Mouse (Mus musculus) thymus, adult 2 months (tissue): ENCODE data around the gene Ostm1. TPM values are rescaled to one million over a fixed set of nuclear protein-coding genes. Genes with fewer than 3 reads are reported as not detected.

Source experiments
- DNase-seq: peaks from one replicate; pipeline ENCODE4 v3.0.0; 2021
- H3K27ac ChIP-seq: fragments of 200-500 bp; 2 replicates; pipeline ENCODE4 v1.5.1; 2012; ENCODE audit warnings: low read length, control low read depth; ENCODE audit not compliant: control insufficient read depth, insufficient read depth
- H3K27me3 ChIP-seq: fragments of 200-500 bp; 2 replicates; pipeline ENCODE4 v1.6.1; 2012; ENCODE audit warnings: mild to moderate bottlenecking, low read length, moderate library complexity, mixed read lengths; ENCODE audit not compliant: control insufficient read depth, insufficient read depth
- H3K36me3 ChIP-seq: fragments of 200-500 bp; 2 replicates; pipeline ENCODE4 v1.6.1; 2012; ENCODE audit warnings: mild to moderate bottlenecking, low read length, moderate library complexity; ENCODE audit not compliant: control insufficient read depth, insufficient read depth
- H3K4me1 ChIP-seq: fragments of 200-500 bp; replicated peaks from 2 replicates; pipeline ENCODE4 v1.6.1; 2012; ENCODE audit warnings: low read length; ENCODE audit not compliant: control insufficient read depth, insufficient read depth
- H3K4me3 ChIP-seq: fragments of 200-500 bp; 2 replicates; pipeline ENCODE4 v1.5.1; 2012; ENCODE audit warnings: mild to moderate bottlenecking, low read length, control low read depth, moderate library complexity; ENCODE audit not compliant: control insufficient read depth, insufficient read depth
- CTCF ChIP-seq: fragments of 200-500 bp; IDR thresholded peaks from 2 replicates; pipeline ENCODE4 v1.5.1; 2012; ENCODE audit warnings: mild to moderate bottlenecking, control low read depth, low read length, moderate library complexity, borderline replicate concordance; ENCODE audit not compliant: control insufficient read depth, poor library complexity, insufficient read depth; ENCODE audit errors: extremely low read depth
- POLR2A ChIP-seq: fragments of 200-500 bp; IDR thresholded peaks from 2 replicates; pipeline ENCODE4 v1.6.1; 2012; ENCODE audit warnings: mild to moderate bottlenecking, low read length, control low read depth, moderate library complexity; ENCODE audit not compliant: control insufficient read depth, poor library complexity, insufficient read depth; ENCODE audit errors: extremely low read depth
- WGBS: fragments of 180-500 bp; shearing (Covaris S2); methylation state at CpG from one replicate; pipeline ENCODE4 v1.1.7; 2018; 5-methylcytosine and 5-hydroxymethylcytosine counted together
- polyA plus RNA-seq: library from polyadenylated mRNA; depleted of rRNA; stranded (reverse); fragments of >200 nt; gene quantifications from 2 replicates; pipeline ENCODE4 v1.2.3, GENCODE M21; 2012; rRNA removed

Ostm1 gene
- 63.0 and 69.4 TPM in 2 replicates for polyA plus RNA-seq

DNA sequence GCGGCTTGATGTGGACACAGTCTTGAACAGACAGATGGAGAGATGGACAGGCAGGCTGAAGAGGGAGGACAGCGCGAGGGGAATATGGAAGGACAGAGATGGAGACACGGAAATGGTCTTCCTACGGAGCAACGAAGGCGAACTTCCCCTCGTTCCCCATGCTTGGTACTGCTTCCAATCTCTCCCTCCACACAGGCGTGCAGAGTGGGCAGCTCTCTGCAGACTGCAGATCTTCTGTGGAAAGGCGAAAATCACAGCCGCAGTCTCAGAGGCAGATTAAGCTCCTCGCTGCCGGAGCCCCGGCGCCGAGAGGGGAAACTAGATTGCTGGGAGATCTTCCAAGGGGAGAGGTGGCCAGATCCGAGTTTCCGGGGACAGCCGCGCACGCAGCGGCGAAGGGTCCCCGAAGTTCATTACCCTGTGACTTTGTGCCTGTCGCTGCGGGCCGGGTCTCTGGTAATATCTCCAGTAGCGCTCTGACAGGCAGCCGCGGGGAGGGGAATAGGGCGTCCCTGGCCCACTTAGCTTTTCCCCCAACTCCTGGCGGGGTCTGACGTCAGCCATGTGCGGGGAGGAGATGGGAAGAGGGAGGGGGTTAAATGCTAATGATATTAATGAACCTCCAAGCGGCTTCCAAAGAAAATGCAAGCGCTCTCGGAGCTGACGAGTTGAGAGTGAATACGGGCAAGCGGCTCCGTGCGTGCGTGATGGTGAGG lies at the start of gene Ostm1, which contains the start of gene Nr2e1:
Gene Ostm1 (plus strand): TSS at position 666 of the 716 bp plus-strand sequence.
Gene Nr2e1 (minus strand): TSS at position 476 of the 716 bp plus-strand sequence.
- H3K36me3 ChIP-seq = no peaks in the 10 kb centered on the region
- no peak within 1 kb of the TSS for H3K27ac ChIP-seq
- peaks cover 33% of the 10 kb centered on the region for H3K27me3 ChIP-seq
- no peak for DNase-seq
- no peak for TF ChIP-seq POLR2A
- TF ChIP-seq CTCF = no peak
- no peak within 1 kb of the TSS for H3K4me3 ChIP-seq
- WGBS = 4% methylated on average over 43 of the region's 43 CpGs
- H3K4me1 ChIP-seq = no peaks in the 10 kb centered on the region

DNA sequence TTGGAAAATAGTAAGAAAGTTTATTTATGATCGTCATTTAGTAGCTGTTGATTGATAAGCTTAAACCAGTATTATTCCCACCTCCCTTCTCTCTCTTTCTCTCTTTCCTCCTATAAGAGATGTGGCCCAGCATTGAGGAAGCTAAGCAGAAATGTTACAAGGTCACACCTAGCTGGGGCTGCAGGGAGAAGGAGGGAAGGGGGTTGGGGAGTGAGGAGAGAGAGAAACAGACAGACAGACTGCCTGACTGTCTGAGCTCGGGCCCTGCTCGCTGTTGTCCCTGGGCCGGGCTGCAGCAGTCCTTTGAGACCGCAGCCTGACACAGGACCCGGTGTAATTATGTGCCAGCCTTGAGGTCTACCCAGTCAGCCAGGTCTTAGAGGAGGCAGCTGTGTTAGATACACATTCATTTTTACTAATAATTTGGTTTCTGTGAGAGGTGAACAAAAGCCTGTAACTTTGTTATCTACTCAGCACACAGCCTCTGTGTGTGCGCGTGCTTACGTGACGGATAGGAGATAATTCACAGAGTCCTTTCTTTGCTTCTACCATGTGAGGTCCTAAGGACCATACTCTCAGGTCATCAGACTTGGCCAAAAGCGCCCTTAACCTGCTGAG lies 49.7 kb upstream of the Ostm1 start:
- Histone ChIP-seq H3K27me3 (no peaks in the 10 kb centered on the region), H3K4me3 (no peak overlapping the region), H3K36me3 (peaks cover 25% of the 10 kb centered on the region), H3K4me1 (no peaks in the 10 kb centered on the region), H3K27ac (no peak overlapping the region)
- no peak for DNase-seq
- TF ChIP-seq POLR2A (no peak), CTCF (no peak)
- WGBS = 98% methylated on average over 11 of the region's 11 CpGs

GRCm38 (mm10) chr10:42537571-42538316 lies 45.9 kb upstream of the Ostm1 start:
- WGBS = 94% methylated on average over 9 of the region's 9 CpGs
- H3K27ac ChIP-seq = no peak overlapping the region
- peaks cover 25% of the 10 kb centered on the region for H3K36me3 ChIP-seq

DNA sequence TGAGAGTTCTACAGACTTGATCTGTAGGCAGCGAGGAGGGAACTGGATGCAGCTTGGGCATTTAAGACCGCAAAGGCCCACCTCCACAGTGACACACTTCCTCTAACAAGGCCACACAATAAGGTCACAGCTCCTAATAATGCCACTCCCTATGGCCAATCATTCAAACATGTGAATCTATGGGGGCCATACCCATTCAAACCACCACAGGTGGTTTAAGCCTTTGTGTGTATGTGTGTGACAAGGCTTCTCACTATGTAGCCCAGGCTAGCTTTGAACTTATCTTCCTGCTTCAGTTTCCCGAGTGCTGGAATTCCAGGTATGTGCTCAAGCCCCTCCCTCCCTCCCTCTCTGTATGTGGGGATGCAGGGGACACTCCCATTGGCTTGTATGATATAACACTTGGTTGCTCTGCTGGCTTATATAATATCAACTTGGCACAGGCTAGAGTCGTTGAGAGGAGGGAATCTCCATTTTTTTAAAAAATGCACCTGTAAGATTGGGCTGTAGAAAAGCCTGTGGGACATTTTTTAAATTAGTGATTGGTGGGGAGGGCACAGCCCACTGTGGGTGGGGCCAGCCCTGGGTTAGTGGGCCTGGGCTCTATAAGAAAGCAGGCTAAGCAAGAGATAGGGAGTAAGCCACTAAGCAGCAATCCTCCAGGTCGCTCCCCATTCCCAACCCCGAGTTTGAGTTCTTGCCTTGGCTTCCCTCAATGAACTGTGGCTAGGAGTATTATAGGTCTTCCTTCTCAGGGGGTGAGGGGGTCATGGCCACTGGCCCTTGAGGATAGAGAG lies 37.7 kb upstream of the Ostm1 start:
- no peak overlapping the region for H3K4me3 ChIP-seq
- no peaks in the 10 kb centered on the region for H3K36me3 ChIP-seq
- H3K27me3 ChIP-seq = no peaks in the 10 kb centered on the region
- no peak for TF ChIP-seq CTCF
- TF ChIP-seq POLR2A = no peak
- no peaks in the 10 kb centered on the region for H3K4me1 ChIP-seq
- DNase-seq = no peak
- no peak overlapping the region for H3K27ac ChIP-seq
- 85% methylated on average over 6 of the region's 6 CpGs for WGBS

More at GRCm38 (mm10) chr10:42537571-42538316, 45.9 kb upstream of the Ostm1 start:
- H3K4me3 ChIP-seq = no peak overlapping the region
- no peaks in the 10 kb centered on the region for H3K27me3 ChIP-seq
- DNase-seq = no peak
- no peak for TF ChIP-seq CTCF
- no peak for TF ChIP-seq POLR2A
- H3K4me1 ChIP-seq = no peaks in the 10 kb centered on the region

- WGBS = 95% methylated on average over 3 of the region's 3 CpGs
- no peak for DNase-seq
- no peak for TF ChIP-seq CTCF
- no peak for TF ChIP-seq POLR2A
Observed at GRCm38 (mm10) chr10:42546507-42546906, 37.1 kb upstream of the Ostm1 start.

DNA sequence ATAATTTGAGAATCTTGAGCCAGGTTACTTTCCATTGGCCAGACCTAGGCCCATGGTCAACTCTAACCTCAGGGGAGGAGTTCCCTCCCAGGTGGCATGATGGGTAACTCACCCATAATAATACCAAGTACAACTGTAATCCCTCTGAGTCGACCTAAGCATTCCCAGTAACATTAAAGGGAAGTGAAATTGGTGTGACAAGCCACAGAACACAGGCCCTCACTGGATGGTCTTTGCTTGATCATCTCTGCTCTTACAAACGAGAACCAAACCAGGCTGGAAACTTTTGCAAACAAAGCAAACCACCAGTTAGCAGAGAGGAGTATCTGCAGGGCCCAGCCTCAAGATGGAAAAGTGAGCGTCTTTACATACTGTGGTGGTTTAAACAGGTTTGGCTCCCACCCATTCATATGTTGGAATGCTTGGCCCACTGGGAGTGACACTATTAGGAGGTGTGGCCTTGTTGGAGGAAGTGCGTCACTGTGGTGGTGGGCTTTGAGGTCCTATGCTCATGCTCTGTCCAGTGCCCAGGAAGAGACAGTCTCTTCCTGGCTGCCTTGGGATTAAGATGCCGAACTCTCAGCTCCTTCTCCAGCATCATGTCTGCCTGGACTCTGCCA lies 23.9 kb upstream of the Ostm1 start:
- TF ChIP-seq POLR2A (no peak), CTCF (no peak)
- WGBS = 68% methylated on average over 5 of the region's 5 CpGs
- peaks cover 3% of the 10 kb centered on the region for H3K27me3 ChIP-seq

More at GRCm38 (mm10) chr10:42546507-42546906, 37.1 kb upstream of the Ostm1 start:
- Histone ChIP-seq H3K27me3 (no peaks in the 10 kb centered on the region), H3K4me3 (no peak overlapping the region), H3K36me3 (no peaks in the 10 kb centered on the region), H3K4me1 (no peaks in the 10 kb centered on the region), H3K27ac (no peak overlapping the region)

More for the DNA sequence above, 23.9 kb upstream of the Ostm1 start:
- no peak for DNase-seq
- H3K27ac ChIP-seq = no peak overlapping the region
- H3K36me3 ChIP-seq = no peaks in the 10 kb centered on the region
- no peaks in the 10 kb centered on the region for H3K4me1 ChIP-seq
- H3K4me3 ChIP-seq = no peak overlapping the region
